In the genomic region with DNA sequence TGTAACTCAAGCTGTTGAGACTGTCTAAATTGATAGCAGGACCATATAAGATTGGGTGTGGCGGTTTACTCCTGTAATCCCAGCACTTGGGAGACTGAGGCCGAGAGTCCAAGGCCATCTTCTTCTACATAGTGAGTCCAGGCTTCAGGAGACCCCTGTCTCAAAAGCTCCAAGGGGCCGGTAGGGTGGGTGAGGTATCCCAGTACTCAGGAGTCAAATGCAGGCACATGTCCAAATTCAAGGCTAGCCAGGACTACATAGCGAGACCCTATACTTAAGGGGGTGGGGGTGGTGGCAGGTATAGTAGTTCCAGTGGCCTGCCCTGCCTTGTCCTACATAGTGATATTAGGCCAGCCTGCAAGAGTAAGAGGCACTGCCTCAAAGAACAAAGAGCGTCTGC, we compare ENCODE assay signal across 8 mouse cellular contexts. TPM values are rescaled to one million over a fixed set of nuclear protein-coding genes. Genes with fewer than 3 reads are reported as not detected.
DNase-seq lines count a peak whose midpoint lies in the region; ATAC-seq and TF ChIP-seq lines count a peak whose summit lies in the region.

No protein-coding gene starts in this region.

- H3K4me1 ChIP-seq in kidney, postnatal 0 days (replicated peaks; ENCODE audit: insufficient read depth, low read length), result peaks cover 6% of the 10 kb centered on the region
- peaks cover 22% of the 10 kb centered on the region for H3K4me1 ChIP-seq in embryonic facial prominence, embryonic 12.5 days
- peaks cover 40% of the 10 kb centered on the region for H3K4me1 ChIP-seq in hindbrain, embryonic 15.5 days (replicated peaks)
- H3K4me1 ChIP-seq in midbrain, embryonic 15.5 days, result peaks cover 45% of the 10 kb centered on the region

- H3K27me3 ChIP-seq in kidney, postnatal 0 days (ENCODE audit: insufficient read depth, low read length), result no peaks in the 10 kb centered on the region
- H3K27me3 ChIP-seq in embryonic facial prominence, embryonic 12.5 days, result no peaks in the 10 kb centered on the region
- no peaks in the 10 kb centered on the region for H3K27me3 ChIP-seq in hindbrain, embryonic 15.5 days
- no peaks in the 10 kb centered on the region for H3K27me3 ChIP-seq in midbrain, embryonic 15.5 days (replicated peaks)

- peak overlapping the region; percentile 67 for H3K4me2 ChIP-seq in kidney, postnatal 0 days (ENCODE audit: low read length)
- H3K4me2 ChIP-seq in embryonic facial prominence, embryonic 12.5 days (replicated peaks), result peak overlapping the region; percentile 75
- peak overlapping the region; percentile 66 for H3K4me2 ChIP-seq in hindbrain, embryonic 15.5 days
- H3K4me2 ChIP-seq in midbrain, embryonic 15.5 days, result peak overlapping the region; percentile 70

- no peak for DNase-seq in kidney, postnatal 0 days (ENCODE audit: low spot score)
- DNase-seq in kidney, adult 18-20 months, result no peak
- no peak for DNase-seq in gastrocnemius, adult 18-20 months (ENCODE audit: low spot score)
- no peak for DNase-seq in yolk sac, embryonic 10.5 days (ENCODE audit: low spot score)
- no peak for DNase-seq in lung, postnatal 10 days

- H3K27ac ChIP-seq in kidney, postnatal 0 days, result 0 out of 2 replicates have a peak overlapping the region, but pooled peaks have one; percentile 96
- no peak overlapping the region for H3K27ac ChIP-seq in embryonic facial prominence, embryonic 12.5 days
- H3K27ac ChIP-seq in hindbrain, embryonic 15.5 days (replicated peaks), result no peak overlapping the region
- H3K27ac ChIP-seq in midbrain, embryonic 15.5 days, result no peak overlapping the region

- WGBS in kidney, postnatal 0 days, result 82% methylated on average over 5 of the region's 5 CpGs
- WGBS in embryonic facial prominence, embryonic 12.5 days, result 87% methylated on average over 5 of the region's 5 CpGs
- WGBS in hindbrain, embryonic 15.5 days, result 91% methylated on average over 5 of the region's 5 CpGs
- WGBS in midbrain, embryonic 15.5 days, result 91% methylated on average over 5 of the region's 5 CpGs

- peak overlapping the region; percentile 94; the same call in 1 of the 2 replicates for H3K4me3 ChIP-seq in kidney, postnatal 0 days (replicated peaks; ENCODE audit: low read depth, low read length)
- peak overlapping the region; percentile 85 for H3K4me3 ChIP-seq in embryonic facial prominence, embryonic 12.5 days
- H3K4me3 ChIP-seq in hindbrain, embryonic 15.5 days, result peak overlapping the region; percentile 79; the same call in 1 of the 2 replicates
- peak overlapping the region; percentile 92; the same call in 1 of the 2 replicates for H3K4me3 ChIP-seq in midbrain, embryonic 15.5 days

- ATAC-seq in kidney, postnatal 0 days (replicated peaks; ENCODE audit: low FRiP score, low read depth), result no peak
- no peak for ATAC-seq in embryonic facial prominence, embryonic 12.5 days (ENCODE audit: insufficient number of reproducible peaks, insufficient read depth, low FRiP score, low TSS enrichment)
- ATAC-seq in hindbrain, embryonic 15.5 days (ENCODE audit: low FRiP score, low read depth), result no peak
- ATAC-seq in midbrain, embryonic 15.5 days (replicated peaks), result no peak

- H3K9ac ChIP-seq in kidney, postnatal 0 days (ENCODE audit: low read depth, low read length), result peak overlapping the region; percentile 80; the same call in 1 of the 2 replicates
- no peak overlapping the region for H3K9ac ChIP-seq in embryonic facial prominence, embryonic 12.5 days
- H3K9ac ChIP-seq in hindbrain, embryonic 15.5 days, result no peak overlapping the region
- peak overlapping the region; percentile 68; the same call in 1 of the 2 replicates for H3K9ac ChIP-seq in midbrain, embryonic 15.5 days

- no peak for TF ChIP-seq CTCF in kidney, postnatal 0 days (IDR thresholded peaks at IDR 0.05; ENCODE audit: low read depth)

- peaks cover 23% of the 10 kb centered on the region for H3K36me3 ChIP-seq in kidney, postnatal 0 days (ENCODE audit: insufficient read depth, low read length)
- H3K36me3 ChIP-seq in embryonic facial prominence, embryonic 12.5 days, result peaks cover 34% of the 10 kb centered on the region
- peaks cover 30% of the 10 kb centered on the region for H3K36me3 ChIP-seq in hindbrain, embryonic 15.5 days
- peaks cover 24% of the 10 kb centered on the region for H3K36me3 ChIP-seq in midbrain, embryonic 15.5 days (replicated peaks)

- no peaks in the 10 kb centered on the region for H3K9me3 ChIP-seq in kidney, postnatal 0 days (replicated peaks; ENCODE audit: low read length)
- no peaks in the 10 kb centered on the region for H3K9me3 ChIP-seq in embryonic facial prominence, embryonic 12.5 days
- H3K9me3 ChIP-seq in hindbrain, embryonic 15.5 days, result no peaks in the 10 kb centered on the region
- no peaks in the 10 kb centered on the region for H3K9me3 ChIP-seq in midbrain, embryonic 15.5 days

RNA-seq across cellular contexts. Expression of gene Ccdc47, which starts 1.3 kb away (rescaled TPM):
- 81.1 and 88.0 TPM in 2 replicates for polyA plus RNA-seq in kidney, postnatal 0 days (2015; fragmentation: Nextera tagmentation; extraction: Ambion mirVana)
- polyA plus RNA-seq in embryonic facial prominence, embryonic 12.5 days (2016; fragmentation: Nextera tagmentation; extraction: Ambion mirVana), result 79.4 and 81.7 TPM in 2 replicates
- 94.5 and 101 TPM in 2 replicates for polyA plus RNA-seq in hindbrain, embryonic 15.5 days (2015; fragmentation: Nextera tagmentation; extraction: Ambion mirVana)
- polyA plus RNA-seq in midbrain, embryonic 15.5 days (2015; fragmentation: Nextera tagmentation; extraction: Ambion mirVana), result 109 and 111 TPM in 2 replicates
- 10 to 100 TPM; 74.0 to 79.0 TPM for total RNA-seq in gastrocnemius, adult 18-20 months (2021)

RNA-seq across cellular contexts. Expression of gene Ddx42, which starts 1.9 kb away (rescaled TPM):
- 48.6 and 52.1 TPM in 2 replicates for polyA plus RNA-seq in kidney, postnatal 0 days (2015; fragmentation: Nextera tagmentation; extraction: Ambion mirVana)
- polyA plus RNA-seq in embryonic facial prominence, embryonic 12.5 days (2016; fragmentation: Nextera tagmentation; extraction: Ambion mirVana), result 103 and 104 TPM in 2 replicates
- polyA plus RNA-seq in hindbrain, embryonic 15.5 days (2015; fragmentation: Nextera tagmentation; extraction: Ambion mirVana), result 77.9 and 81.9 TPM in 2 replicates
- 89.1 and 93.6 TPM in 2 replicates for polyA plus RNA-seq in midbrain, embryonic 15.5 days (2015; fragmentation: Nextera tagmentation; extraction: Ambion mirVana)
- 10 to 100 TPM; 25.8 to 26.2 TPM for total RNA-seq in gastrocnemius, adult 18-20 months (2021)

RNA-seq across cellular contexts. Expression of gene Strada, which starts 12.9 kb away (rescaled TPM):
- 19.9 and 21.6 TPM in 2 replicates for polyA plus RNA-seq in kidney, postnatal 0 days (2015; fragmentation: Nextera tagmentation; extraction: Ambion mirVana)
- 34.8 and 35.4 TPM in 2 replicates for polyA plus RNA-seq in embryonic facial prominence, embryonic 12.5 days (2016; fragmentation: Nextera tagmentation; extraction: Ambion mirVana)
- 27.9 and 28.7 TPM in 2 replicates for polyA plus RNA-seq in hindbrain, embryonic 15.5 days (2015; fragmentation: Nextera tagmentation; extraction: Ambion mirVana)
- 28.1 and 29.1 TPM in 2 replicates for polyA plus RNA-seq in midbrain, embryonic 15.5 days (2015; fragmentation: Nextera tagmentation; extraction: Ambion mirVana)
- total RNA-seq in gastrocnemius, adult 18-20 months (2021), result 10 to 100 TPM; 13.7 to 14.1 TPM

RNA-seq across cellular contexts. Expression of gene Ftsj3, which starts 41.0 kb away (rescaled TPM):
- polyA plus RNA-seq in kidney, postnatal 0 days (2015; fragmentation: Nextera tagmentation; extraction: Ambion mirVana), result 40.6 and 45.1 TPM in 2 replicates
- 63.3 and 67.0 TPM in 2 replicates for polyA plus RNA-seq in embryonic facial prominence, embryonic 12.5 days (2016; fragmentation: Nextera tagmentation; extraction: Ambion mirVana)
- polyA plus RNA-seq in hindbrain, embryonic 15.5 days (2015; fragmentation: Nextera tagmentation; extraction: Ambion mirVana), result 35.4 and 36.0 TPM in 2 replicates
- 33.0 and 34.1 TPM in 2 replicates for polyA plus RNA-seq in midbrain, embryonic 15.5 days (2015; fragmentation: Nextera tagmentation; extraction: Ambion mirVana)
- total RNA-seq in gastrocnemius, adult 18-20 months (2021), result 10 to 100 TPM; 20.7 to 20.9 TPM

RNA-seq across cellular contexts. Expression of gene Psmc5, which starts 41.1 kb away (rescaled TPM):
- 223 and 251 TPM in 2 replicates for polyA plus RNA-seq in kidney, postnatal 0 days (2015; fragmentation: Nextera tagmentation; extraction: Ambion mirVana)
- polyA plus RNA-seq in embryonic facial prominence, embryonic 12.5 days (2016; fragmentation: Nextera tagmentation; extraction: Ambion mirVana), result 315 and 316 TPM in 2 replicates
- polyA plus RNA-seq in hindbrain, embryonic 15.5 days (2015; fragmentation: Nextera tagmentation; extraction: Ambion mirVana), result 299 and 305 TPM in 2 replicates
- 297 and 300 TPM in 2 replicates for polyA plus RNA-seq in midbrain, embryonic 15.5 days (2015; fragmentation: Nextera tagmentation; extraction: Ambion mirVana)
- total RNA-seq in gastrocnemius, adult 18-20 months (2021), result 100 to 1,000 TPM; 124 to 135 TPM

Comparison
In these comparisons a context has a peak if more than half of its experiments do, and no peak if none do; other contexts are left out.
1. H3K9ac ChIP-seq: peak in kidney, postnatal 0 days (single experiment) and midbrain, embryonic 15.5 days (single experiment); none in embryonic facial prominence, embryonic 12.5 days (single experiment) and hindbrain, embryonic 15.5 days (single experiment).
2. Peak in every context shown above with its lines, with median percentiles within 50 percentile points of each other: H3K4me2 ChIP-seq and H3K4me3 ChIP-seq.